ENCODE assay signal across 18 mouse cellular contexts in genomic region chr12:110705419-110705818, GRCm38 (mm10). TPM values are rescaled to one million over a fixed set of nuclear protein-coding genes. Genes with fewer than 3 reads are reported as not detected.
DNase-seq lines count a peak whose midpoint lies in the region; ATAC-seq and TF ChIP-seq lines count a peak whose summit lies in the region.
"Not testable (repeated sequence)": the region's sequence is repeated elsewhere in the genome, so short reads cannot be mapped to it uniquely, and the experiment has no call there.
"Had no signal": no experiment of that assay in that cellular context is flagged by ENCODE, and none has a peak within 500 bp of the region (broad histone marks: within the 10 kb centered on the region; RNA-seq: fewer than 3 reads in every experiment).

No protein-coding gene starts in this region.

- DNase-seq in CH12.LX (ENCODE audit: extremely low read depth); MEL (ENCODE audit: low read depth, low spot score); hindbrain, embryonic 14.5 days (ENCODE audit: low spot score): not testable (repeated sequence)
- peak; percentile 51 for DNase-seq in midbrain, embryonic 11.5 days (ENCODE audit: low spot score, missing footprints)

- 81% methylated on average over 4 of the region's 4 CpGs for WGBS in hindbrain, embryonic 14.5 days
- WGBS in macrophage (ENCODE audit: missing documents) = 94% methylated on average over 4 of the region's 4 CpGs
- whole genome bisulfite sequencing in midbrain, embryonic 11.5 days = 87% methylated on average over 4 of the region's 4 CpGs
- 87% methylated on average over 4 of the region's 4 CpGs for WGBS in neural tube, embryonic 15.5 days

- not testable (repeated sequence) for H3K79me2 ChIP-seq in CH12.LX (replicated peaks; ENCODE audit: control insufficient read depth, extremely low read depth, insufficient read depth, poor library complexity, severe bottlenecking); MEL (ENCODE audit: control insufficient read depth, insufficient read depth, low read length, poor library complexity); macrophage (ENCODE audit: inconsistent target)

- H3K9me3 ChIP-seq in CH12.LX (replicated peaks; ENCODE audit: low read length); MEL (replicated peaks; ENCODE audit: insufficient read depth, low read length); hindbrain, embryonic 14.5 days (ENCODE audit: control insufficient read depth, low read length); midbrain, embryonic 11.5 days (ENCODE audit: control insufficient read depth, low read length); neural tube, embryonic 15.5 days (replicated peaks): not testable (repeated sequence)

- H3K36me3 ChIP-seq in CH12.LX (replicated peaks in 1 of 2; ENCODE audit: control insufficient read depth in 1 of 2, insufficient read depth in 1 of 2, low read length in 1 of 2); hindbrain, embryonic 14.5 days (replicated peaks; ENCODE audit: control insufficient read depth, insufficient read depth); macrophage (ENCODE audit: inconsistent target); midbrain, embryonic 11.5 days (ENCODE audit: control insufficient read depth, insufficient read depth, low read length); neural tube, embryonic 15.5 days: not testable (repeated sequence)
- H3K36me3 ChIP-seq in MEL (ENCODE audit: control insufficient read depth in 1 of 2, insufficient read depth in 2 of 2, low read length in 2 of 2) = peaks cover 0 to 24% of the 10 kb centered on the region in 2 experiments; a peak in 2 of 4 replicates

- not testable (repeated sequence) for TF ChIP-seq POLR2A in CH12.LX (IDR thresholded peaks at IDR 0.05; ENCODE audit: low read depth, low read length); MEL (IDR thresholded peaks at IDR 0.05; ENCODE audit: control insufficient read depth in 1 of 2, insufficient read depth in 1 of 2, low read depth in 1 of 2, low read length in 2 of 2, poor library complexity in 1 of 2)

- dilution Hi-C loops in CH12.LX (cut with MboI; ENCODE audit: extremely low pct_ligation_motif_present, extremely low pct_unique_long_range_greater_than_20kb, low sequenced_read_pairs) = not testable (repeated sequence)

- not testable (repeated sequence) for TF ChIP-seq EP300 in CH12.LX (IDR thresholded peaks at IDR 0.05; ENCODE audit: low read length); MEL (IDR thresholded peaks at IDR 0.05; ENCODE audit: low read depth in 1 of 2, low read length in 2 of 2)

- TF ChIP-seq CTCF in CH12.LX (conservative IDR thresholded peaks at IDR 0.05 in 1 of 2, IDR thresholded peaks at IDR 0.05 in 1 of 2; ENCODE audit: low read depth in 2 of 2, low read length in 2 of 2); MEL (IDR thresholded peaks at IDR 0.05 in 2 of 3, conservative IDR thresholded peaks at IDR 0.05 in 1 of 3; ENCODE audit: control insufficient read depth in 1 of 3, insufficient read depth in 1 of 3, low read depth in 2 of 3, low read length in 3 of 3, poor library complexity in 1 of 3, severe bottlenecking in 1 of 3): not testable (repeated sequence)

- H3K4me2 ChIP-seq in CH12.LX (ENCODE audit: insufficient read depth, low read depth, poor library complexity, severe bottlenecking); hindbrain, embryonic 14.5 days (replicated peaks); midbrain, embryonic 11.5 days; neural tube, embryonic 15.5 days: not testable (repeated sequence)

- peaks cover 32 to 54% of the 10 kb centered on the region in 2 experiments for H3K4me1 ChIP-seq in CH12.LX (ENCODE audit: control insufficient read depth in 1 of 2, insufficient read depth in 2 of 2)
- H3K4me1 ChIP-seq in MEL (ENCODE audit: control insufficient read depth in 1 of 2, insufficient read depth in 2 of 2, low read length in 2 of 2) = peaks cover 21 to 31% of the 10 kb centered on the region in 2 experiments
- H3K4me1 ChIP-seq in hindbrain, embryonic 14.5 days (replicated peaks; ENCODE audit: control insufficient read depth, insufficient read depth, low read length); midbrain, embryonic 11.5 days (ENCODE audit: control insufficient read depth, insufficient read depth, low read length): not testable (repeated sequence)
- peaks cover 30% of the 10 kb centered on the region for H3K4me1 ChIP-seq in neural tube, embryonic 15.5 days

- TF ChIP-seq RAD21 in CH12.LX (IDR thresholded peaks at IDR 0.05; ENCODE audit: low read depth, low read length); MEL (IDR thresholded peaks at IDR 0.05; ENCODE audit: low read depth, low read length): not testable (repeated sequence)

- in situ Hi-C loops in CH12.LX (cut with MboI; ENCODE audit: low pct_ligation_motif_present, low pct_unique_long_range_greater_than_20kb, low sequenced_read_pairs) = not testable (repeated sequence)

- H3K4me3 ChIP-seq in CH12.LX (replicated peaks in 1 of 3; ENCODE audit: low read depth in 2 of 3, low read length in 2 of 3, poor library complexity in 1 of 3); MEL (ENCODE audit: control insufficient read depth in 1 of 2, insufficient read depth in 1 of 2, low read depth in 2 of 2, low read length in 2 of 2); hindbrain, embryonic 14.5 days (replicated peaks; ENCODE audit: low read length); macrophage (ENCODE audit: inconsistent target); midbrain, embryonic 11.5 days (ENCODE audit: low read depth, low read length); neural tube, embryonic 15.5 days (replicated peaks): not testable (repeated sequence)

- not testable (repeated sequence) for ATAC-seq in hindbrain, embryonic 14.5 days (ENCODE audit: low FRiP score); midbrain, embryonic 11.5 days (ENCODE audit: low FRiP score); neural tube, embryonic 15.5 days (ENCODE audit: low FRiP score)

- H3K27me3 ChIP-seq in CH12.LX (replicated peaks); MEL (ENCODE audit: control insufficient read depth in 1 of 2, insufficient read depth in 2 of 2, low read length in 2 of 2); hindbrain, embryonic 14.5 days (ENCODE audit: control insufficient read depth, insufficient read depth, low read length); midbrain, embryonic 11.5 days (ENCODE audit: control insufficient read depth, insufficient read depth, low read length); neural tube, embryonic 15.5 days (replicated peaks): not testable (repeated sequence)

- H3K9ac ChIP-seq in CH12.LX (ENCODE audit: insufficient read depth, low read depth); MEL (ENCODE audit: control insufficient read depth, low read depth, low read length, poor library complexity, severe bottlenecking); hindbrain, embryonic 14.5 days; midbrain, embryonic 11.5 days (ENCODE audit: low read length); neural tube, embryonic 15.5 days (replicated peaks): not testable (repeated sequence)

- not testable (repeated sequence) for H3K27ac ChIP-seq in CH12.LX (ENCODE audit: insufficient read depth, low read depth); MEL (ENCODE audit: control insufficient read depth, low read depth, low read length); midbrain, embryonic 11.5 days (ENCODE audit: low read depth, low read length)
- 0 out of 2 replicates have a peak overlapping the region, but pooled peaks have one; percentile 22 for H3K27ac ChIP-seq in hindbrain, embryonic 14.5 days
- peak overlapping the region; percentile 92 for H3K27ac ChIP-seq in macrophage
- peak overlapping the region; percentile 77; the same call in 1 of the 2 replicates for H3K27ac ChIP-seq in neural tube, embryonic 15.5 days (replicated peaks)

RNA-seq across cellular contexts. Expression of gene Hsp90aa1, which starts 2.9 kb away (rescaled TPM):
- total RNA-seq in CH12.LX (2012; rRNA removed) (730 and 1,066 TPM in 2 replicates), CH12.LX (2014; rRNA removed) (1,361 and 1,740 TPM in 2 replicates), MEL (2012; rRNA removed) (1,509 and 1,517 TPM in 2 replicates)
- polyA plus RNA-seq in CH12.LX (2012; ENCODE audit: insufficient read length, low read depth) (2,091 and 2,158 TPM in 2 replicates), MEL (2012; ENCODE audit: insufficient read depth in 1 of 2, insufficient read length in 2 of 2, low read depth in 1 of 2, low replicate concordance in 2 of 2, missing spikeins in 1 of 2) (1,000 to 10,000 TPM in 1 of 2 experiments, 100 to 1,000 TPM in 1; 913 to 1,471 TPM), macrophage (2018) (118 to 318 TPM (median 290 TPM) in 3 replicates)
- polyA plus RNA-seq in hindbrain, embryonic 14.5 days (2014; fragmentation: Nextera tagmentation; extraction: Ambion mirVana) = 1,388 and 1,430 TPM in 2 replicates
- 100 to 1,000 TPM in 8 of 26 experiments, 10 to 100 TPM in 18; 32.1 to 205 (median 72.0) TPM for total RNA-seq in macrophage (2018; cell fraction: chromatin; rRNA removed)
- total RNA-seq in macrophage (2018; cell fraction: cytosol; rRNA removed) = 100 to 1,000 TPM; 196 to 384 (median 264) TPM
- 100 to 1,000 TPM in 24 of 26 experiments, 10 to 100 TPM in 2; 70.2 to 285 (median 139) TPM for total RNA-seq in macrophage (2018; cell fraction: nucleus; rRNA removed)
- 1,541 and 1,584 TPM in 2 replicates for polyA plus RNA-seq in midbrain, embryonic 11.5 days (2014; fragmentation: Nextera tagmentation; extraction: Ambion mirVana)
- polyA plus RNA-seq in neural tube, embryonic 15.5 days (2015; fragmentation: Nextera tagmentation; extraction: Ambion mirVana) = 1,438 and 1,488 TPM in 2 replicates

RNA-seq across cellular contexts. Expression of gene 1700001K19Rik, which starts 23.0 kb away (rescaled TPM):
- 0.13 TPM in 1 of 2 replicates, not detected in the other for total RNA-seq in CH12.LX (2012; rRNA removed)
- not detected in 2 replicates for total RNA-seq in CH12.LX (2014; rRNA removed)
- polyA plus RNA-seq in CH12.LX (2012; ENCODE audit: insufficient read length, low read depth) = not detected in 2 replicates
- not detected in 2 replicates for total RNA-seq in MEL (2012; rRNA removed)
- under 1 TPM in 1 of 2 experiments, not detected in 1; 0.29 TPM for polyA plus RNA-seq in MEL (2012; ENCODE audit: insufficient read depth in 1 of 2, insufficient read length in 2 of 2, low read depth in 1 of 2, low replicate concordance in 2 of 2, missing spikeins in 1 of 2)
- polyA plus RNA-seq in hindbrain, embryonic 14.5 days (2014; fragmentation: Nextera tagmentation; extraction: Ambion mirVana) = 0.28 and 0.37 TPM in 2 replicates
- total RNA-seq in macrophage (2018; cell fraction: chromatin; rRNA removed) = not detected
- total RNA-seq in macrophage (2018; cell fraction: cytosol; rRNA removed) = not detected
- total RNA-seq in macrophage (2018; cell fraction: nucleus; rRNA removed) = not detected
- polyA plus RNA-seq in macrophage (2018) = not detected in 3 replicates
- polyA plus RNA-seq in midbrain, embryonic 11.5 days (2014; fragmentation: Nextera tagmentation; extraction: Ambion mirVana) = 0.14 and 0.34 TPM in 2 replicates
- 0.17 TPM in 1 of 2 replicates, not detected in the other for polyA plus RNA-seq in neural tube, embryonic 15.5 days (2015; fragmentation: Nextera tagmentation; extraction: Ambion mirVana)
- total RNA-seq: adrenal gland, adult 18-20 months; adrenal gland, adult 2 months; adrenal gland, adult 8-10 months; adrenal gland, postnatal 10 days; adrenal gland, postnatal 14 days; adrenal gland, postnatal 25 days; adrenal gland, postnatal 36 days; adrenal gland, postnatal 4 days; ES-E14; G1E had no signal
- polyA plus RNA-seq: adrenal gland, adult 2 months; brain, embryonic 14.5 days; cerebellum, adult 2 months; G1E had no signal

RNA-seq across cellular contexts. Expression of gene Wdr20, which starts 32.3 kb away (rescaled TPM):
- total RNA-seq in CH12.LX (2012; rRNA removed) (26.2 and 27.4 TPM in 2 replicates), CH12.LX (2014; rRNA removed) (20.5 and 22.8 TPM in 2 replicates), MEL (2012; rRNA removed) (21.9 and 25.8 TPM in 2 replicates)
- polyA plus RNA-seq in CH12.LX (2012; ENCODE audit: insufficient read length, low read depth) (16.1 and 17.9 TPM in 2 replicates), MEL (2012; ENCODE audit: insufficient read depth in 1 of 2, insufficient read length in 2 of 2, low read depth in 1 of 2, low replicate concordance in 2 of 2, missing spikeins in 1 of 2) (10 to 100 TPM in 1 of 2 experiments, not detected in 1; 18.8 TPM), macrophage (2018) (20.2 to 22.2 TPM (median 20.6 TPM) in 3 replicates)
- polyA plus RNA-seq in hindbrain, embryonic 14.5 days (2014; fragmentation: Nextera tagmentation; extraction: Ambion mirVana) = 21.8 and 26.6 TPM in 2 replicates
- 100 to 1,000 TPM in 2 of 26 experiments, 10 to 100 TPM in 24; 58.6 to 114 (median 80.3) TPM for total RNA-seq in macrophage (2018; cell fraction: chromatin; rRNA removed)
- 10 to 100 TPM; 13.3 to 23.3 (median 17.3) TPM for total RNA-seq in macrophage (2018; cell fraction: cytosol; rRNA removed)
- 10 to 100 TPM; 38.9 to 88.2 (median 61.7) TPM for total RNA-seq in macrophage (2018; cell fraction: nucleus; rRNA removed)
- 22.9 and 24.7 TPM in 2 replicates for polyA plus RNA-seq in midbrain, embryonic 11.5 days (2014; fragmentation: Nextera tagmentation; extraction: Ambion mirVana)
- 23.2 and 24.2 TPM in 2 replicates for polyA plus RNA-seq in neural tube, embryonic 15.5 days (2015; fragmentation: Nextera tagmentation; extraction: Ambion mirVana)
